Mouse (Mus musculus) liver, embryonic 12.5 days (tissue): ENCODE results near the gene Carnmt1. TPM values are rescaled to one million over a fixed set of nuclear protein-coding genes. Genes with fewer than 3 reads are reported as not detected.

Experiments
- ATAC-seq: fragments of 200-750 bp; cut with Nextera tagmentation; 2 replicates; pipeline ENCODE4 v1.8.0; 2017; ENCODE audit warnings: moderate number of reproducible peaks, mild to moderate bottlenecking, moderate library complexity
- H3K27ac ChIP-seq: fragments of 300-500 bp; sonication (generic); 2 replicates; pipeline ENCODE4 v1.5.1; 2016; ENCODE audit warnings: mild to moderate bottlenecking
- H3K27me3 ChIP-seq: fragments of 300-500 bp; sonication (generic); replicated peaks from 2 replicates; pipeline ENCODE4 v1.6.1; 2016; ENCODE audit warnings: mild to moderate bottlenecking, moderate library complexity
- H3K36me3 ChIP-seq: fragments of 300-500 bp; sonication (generic); 2 replicates; pipeline ENCODE4 v1.6.1; 2016; ENCODE audit warnings: mild to moderate bottlenecking, moderate library complexity
- H3K4me1 ChIP-seq: fragments of 300-500 bp; sonication (generic); 2 replicates; pipeline ENCODE4 v1.6.1; 2016
- H3K4me2 ChIP-seq: fragments of 300-500 bp; sonication (generic); 2 replicates; pipeline ENCODE4 v1.6.1; 2016; ENCODE audit warnings: mild to moderate bottlenecking, moderate library complexity
- H3K4me3 ChIP-seq: fragments of 300-500 bp; sonication (generic); 2 replicates; pipeline ENCODE4 v1.5.1; 2016; ENCODE audit warnings: mild to moderate bottlenecking, moderate library complexity
- H3K9ac ChIP-seq: fragments of 300-500 bp; sonication (generic); 2 replicates; pipeline ENCODE4 v1.6.1; 2016; ENCODE audit warnings: mild to moderate bottlenecking, moderate library complexity
- H3K9me3 ChIP-seq: fragments of 300-500 bp; sonication (generic); replicated peaks from 2 replicates; pipeline ENCODE4 v1.6.1; 2016; ENCODE audit warnings: mild to moderate bottlenecking, moderate library complexity
- WGBS: fragments of 180-500 bp; shearing (Covaris S2); methylation state at CpG from one replicate; pipeline ENCODE4 v1.1.7; 2016; ENCODE audit not compliant: insufficient replicate concordance; 5-methylcytosine and 5-hydroxymethylcytosine counted together
- polyA plus RNA-seq: library from polyadenylated mRNA; unstranded; fragments of >200 nt; fragmentation: Nextera tagmentation; extraction: Ambion mirVana; gene quantifications from 2 replicates; pipeline ENCODE4 v1.2.1, GENCODE M21; 2016

Gene Carnmt1
- polyA plus RNA-seq, 1 experiment from 2014 or later: 46.8 TPM

- H3K36me3 ChIP-seq: peaks cover 34% of the 10 kb centered on the region
- WGBS: 81% methylated on average over 3 of the region's 3 CpGs
- ATAC-seq: no peak
These were observed 49.8 kb downstream of the Carnmt1 start for GRCm38 (mm10) chr19:18720337-18720736.

DNA sequence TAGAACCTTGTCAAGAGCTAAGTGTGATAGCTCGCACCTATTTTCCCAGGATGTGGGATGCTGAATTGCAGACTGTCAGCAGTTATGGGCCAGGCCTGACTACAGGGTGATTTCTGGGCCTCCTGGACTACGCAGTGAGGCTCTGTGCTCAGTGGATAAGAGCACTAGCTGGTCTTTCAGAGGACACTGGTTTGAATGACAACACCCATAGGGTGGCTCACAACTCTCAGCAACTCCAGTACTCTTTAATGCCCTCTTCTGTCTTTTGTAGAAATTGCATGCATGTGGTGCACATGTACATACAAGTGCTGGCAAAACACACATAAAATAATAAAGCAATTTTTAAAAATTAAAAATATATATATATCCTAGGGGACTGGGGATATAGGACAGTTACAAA lies 54.6 kb downstream of the Carnmt1 start:
- H3K9me3 ChIP-seq: no peaks in the 10 kb centered on the region
- H3K27me3 ChIP-seq: no peaks in the 10 kb centered on the region
- ATAC-seq: peak; percentile 77
- H3K36me3 ChIP-seq: no peaks in the 10 kb centered on the region
- no peaks in the 10 kb centered on the region for H3K4me1 ChIP-seq
- no peak overlapping the region for H3K9ac ChIP-seq
- 52% methylated on average over 2 of the region's 2 CpGs for WGBS
- H3K27ac ChIP-seq: no peak overlapping the region
- no peak overlapping the region for H3K4me3 ChIP-seq
- no peak overlapping the region for H3K4me2 ChIP-seq

More at GRCm38 (mm10) chr19:18720337-18720736, 49.8 kb downstream of the Carnmt1 start:
- Histone ChIP-seq H3K9me3 (no peaks in the 10 kb centered on the region), H3K9ac (no peak overlapping the region), H3K27me3 (no peaks in the 10 kb centered on the region), H3K27ac (no peak overlapping the region), H3K4me1 (peaks cover 14% of the 10 kb centered on the region), H3K4me3 (no peak overlapping the region), H3K4me2 (no peak overlapping the region)

- 42% methylated on average over 7 of the region's 7 CpGs for WGBS
- H3K4me3 ChIP-seq: no peak overlapping the region
- H3K4me1 ChIP-seq: no peaks in the 10 kb centered on the region
- H3K4me2 ChIP-seq: no peak overlapping the region
- no peak overlapping the region for H3K9ac ChIP-seq
- no peaks in the 10 kb centered on the region for H3K27me3 ChIP-seq
- no peak for ATAC-seq
- no peak overlapping the region for H3K27ac ChIP-seq
- H3K9me3 ChIP-seq: no peaks in the 10 kb centered on the region
- H3K36me3 ChIP-seq: no peaks in the 10 kb centered on the region
These were observed 59.7 kb downstream of the Carnmt1 start for GRCm38 (mm10) chr19:18730255-18730654.

DNA sequence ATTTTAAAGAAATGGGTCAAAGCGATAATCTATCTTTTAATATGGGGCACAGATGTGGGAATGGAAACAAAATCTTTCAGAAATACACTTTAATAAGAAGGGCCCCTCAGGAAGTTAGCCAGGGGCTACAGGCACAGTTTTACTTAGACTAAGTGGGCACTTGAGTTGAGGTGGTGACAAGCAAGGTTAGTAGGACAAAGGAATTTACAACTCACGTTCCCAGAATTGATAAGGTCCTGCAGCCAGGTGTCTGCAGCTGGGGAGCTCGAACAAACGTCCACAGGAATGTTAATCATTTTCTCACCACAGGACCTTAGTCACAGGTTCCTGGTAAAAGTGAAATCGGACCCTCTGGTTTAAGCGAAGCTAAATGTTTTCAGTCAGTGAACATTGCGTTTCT lies 60.5 kb downstream of the Carnmt1 start:
- ATAC-seq: no peak
- no peak overlapping the region for H3K4me2 ChIP-seq

DNA sequence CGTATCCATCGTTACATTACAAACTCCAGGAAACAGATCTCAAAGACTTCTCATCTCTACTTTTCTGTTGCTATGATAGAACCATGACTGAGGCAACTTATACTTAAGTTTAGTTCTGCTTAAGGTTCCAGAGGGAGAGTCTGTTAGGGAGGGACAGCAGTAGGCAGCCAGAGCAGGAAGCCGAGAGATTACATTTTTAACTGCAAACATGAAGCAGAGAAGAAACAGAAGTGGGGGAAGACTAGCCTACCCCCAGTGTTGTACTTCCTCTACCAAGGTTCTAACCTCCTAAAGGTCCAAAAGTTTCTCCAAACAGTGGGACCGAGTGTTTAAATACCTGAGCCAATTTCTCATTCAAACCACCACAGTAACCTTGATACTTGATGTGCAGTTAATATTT lies 65.3 kb downstream of the Carnmt1 start:
- peaks cover 14% of the 10 kb centered on the region for H3K4me1 ChIP-seq
- no peaks in the 10 kb centered on the region for H3K9me3 ChIP-seq
- no peak overlapping the region for H3K4me3 ChIP-seq
- no peaks in the 10 kb centered on the region for H3K27me3 ChIP-seq
- no peak for ATAC-seq
- no peak overlapping the region for H3K27ac ChIP-seq
- no peak overlapping the region for H3K9ac ChIP-seq
- WGBS: 73% methylated on average over 4 of the region's 4 CpGs
- no peak overlapping the region for H3K4me2 ChIP-seq
- H3K36me3 ChIP-seq: no peaks in the 10 kb centered on the region

More for the DNA sequence above, 60.5 kb downstream of the Carnmt1 start:
- no peaks in the 10 kb centered on the region for H3K27me3 ChIP-seq
- H3K4me3 ChIP-seq: no peak overlapping the region
- WGBS: 43% methylated on average over 7 of the region's 7 CpGs
- H3K9ac ChIP-seq: no peak overlapping the region
- H3K27ac ChIP-seq: no peak overlapping the region
- H3K36me3 ChIP-seq: no peaks in the 10 kb centered on the region
- H3K9me3 ChIP-seq: no peaks in the 10 kb centered on the region
- H3K4me1 ChIP-seq: no peaks in the 10 kb centered on the region

- H3K4me2 ChIP-seq: peak overlapping the region; percentile 36
- peaks cover 14% of the 10 kb centered on the region for H3K4me1 ChIP-seq
- no peak overlapping the region for H3K27ac ChIP-seq
- H3K27me3 ChIP-seq: no peaks in the 10 kb centered on the region
- no peaks in the 10 kb centered on the region for H3K9me3 ChIP-seq
- no peaks in the 10 kb centered on the region for H3K36me3 ChIP-seq
- WGBS: 63% methylated on average over 7 of the region's 7 CpGs
- peak; percentile 79 for ATAC-seq
- H3K4me3 ChIP-seq: no peak overlapping the region
- H3K9ac ChIP-seq: no peak overlapping the region
These were observed 68.6 kb downstream of the Carnmt1 start for GRCm38 (mm10) chr19:18739146-18739545.

DNA sequence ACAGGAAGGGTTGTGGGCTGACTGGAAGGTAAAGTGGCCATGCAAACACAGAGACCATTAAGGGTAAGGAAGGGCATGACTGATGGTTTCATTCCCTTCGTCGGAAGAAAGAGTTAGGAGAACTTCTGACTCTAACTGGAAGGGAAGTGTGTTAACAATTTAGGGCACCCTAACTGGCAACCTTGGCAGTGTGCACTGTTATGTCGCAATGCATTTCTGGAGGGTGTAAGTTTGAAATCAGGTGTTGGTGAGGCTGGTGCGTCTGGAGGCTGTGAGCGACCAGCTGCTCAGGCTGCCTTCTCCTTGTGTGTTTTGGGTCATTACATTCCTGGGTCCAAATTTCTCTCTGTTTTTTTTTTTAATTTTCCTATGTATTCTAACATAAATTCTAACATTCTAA lies 73.4 kb downstream of the Carnmt1 start:
- 66% methylated on average over 5 of the region's 5 CpGs for WGBS
- Histone ChIP-seq H3K9ac (no peak overlapping the region), H3K4me1 (peaks cover 6% of the 10 kb centered on the region), H3K4me3 (no peak overlapping the region), H3K27me3 (0 out of 2 replicates have a peak, but pooled peaks cover 5% of the 10 kb centered on the region), H3K36me3 (no peaks in the 10 kb centered on the region), H3K4me2 (no peak overlapping the region), H3K27ac (no peak overlapping the region), H3K9me3 (no peaks in the 10 kb centered on the region)
- ATAC-seq: no peak

DNA sequence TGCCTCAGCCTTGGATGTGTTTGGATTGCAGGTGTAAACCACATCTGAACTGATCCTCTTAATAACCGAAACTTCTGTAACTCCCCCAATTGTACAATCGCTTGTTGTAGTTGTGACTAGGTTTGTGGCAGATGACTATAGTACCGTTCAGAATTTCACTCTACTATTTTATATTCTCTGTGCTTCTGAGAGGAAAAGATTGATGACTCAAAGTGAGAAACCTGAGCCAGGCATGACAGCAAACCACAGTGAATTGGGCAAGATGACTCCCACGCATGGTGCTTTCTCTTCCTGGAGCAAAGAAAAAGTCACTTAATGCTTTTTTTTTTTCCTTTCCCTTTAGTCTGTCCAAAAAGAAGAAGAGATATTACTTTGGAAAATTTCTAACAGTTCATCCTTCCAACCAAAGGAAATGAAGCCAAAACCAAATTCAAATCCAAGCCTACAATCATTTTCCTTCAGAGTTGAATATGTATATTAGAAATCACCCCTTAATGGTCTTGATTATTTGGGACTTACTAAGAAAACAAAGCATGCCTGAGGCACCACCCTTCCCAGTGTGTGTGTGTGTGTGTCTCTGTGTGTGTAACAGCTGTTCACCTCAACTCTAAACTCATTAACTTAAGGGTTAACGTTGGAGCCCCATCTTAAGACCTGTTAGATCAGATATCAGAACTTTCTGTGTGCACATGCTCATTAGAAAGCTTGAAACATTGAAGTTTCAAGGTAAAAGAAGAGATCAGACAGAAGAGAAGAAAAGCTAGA lies 76.2 kb downstream of the Carnmt1 start:
- Histone ChIP-seq H3K4me2 (no peak overlapping the region), H3K27me3 (peaks cover 24% of the 10 kb centered on the region), H3K4me3 (no peak overlapping the region), H3K4me1 (0 out of 2 replicates have a peak, but pooled peaks cover 5% of the 10 kb centered on the region), H3K27ac (no peak overlapping the region), H3K9me3 (no peaks in the 10 kb centered on the region), H3K9ac (no peak overlapping the region), H3K36me3 (no peaks in the 10 kb centered on the region)
- no peak for ATAC-seq
- 73% methylated on average over 5 of the region's 5 CpGs for WGBS

DNA sequence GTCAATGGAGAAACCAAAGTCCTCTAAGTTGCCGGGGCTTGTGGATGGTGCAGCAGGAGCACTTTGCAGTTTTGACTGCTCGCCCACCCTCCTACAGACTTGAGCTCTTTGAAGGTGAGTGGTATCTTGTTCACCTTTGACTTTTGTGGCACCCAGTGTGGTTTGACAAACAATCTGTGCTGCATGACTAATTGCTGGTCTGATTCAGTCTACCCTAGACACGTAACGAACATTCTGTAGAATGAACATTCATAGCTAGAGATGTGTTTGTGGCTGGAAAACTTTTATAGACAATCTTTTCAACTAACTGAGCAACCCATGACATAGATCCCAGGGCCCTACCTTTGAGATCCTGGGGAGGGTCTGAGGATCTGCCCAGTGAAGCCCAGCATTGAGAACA lies 76.8 kb downstream of the Carnmt1 start:
- H3K4me3 ChIP-seq: no peak overlapping the region
- no peaks in the 10 kb centered on the region for H3K36me3 ChIP-seq
- H3K9me3 ChIP-seq: no peaks in the 10 kb centered on the region
- WGBS: 76% methylated on average over 4 of the region's 4 CpGs
- H3K9ac ChIP-seq: no peak overlapping the region
- peaks cover 24% of the 10 kb centered on the region for H3K27me3 ChIP-seq
- 0 out of 2 replicates have a peak, but pooled peaks cover 5% of the 10 kb centered on the region for H3K4me1 ChIP-seq
- no peak overlapping the region for H3K4me2 ChIP-seq
- H3K27ac ChIP-seq: no peak overlapping the region
- ATAC-seq: no peak

DNA sequence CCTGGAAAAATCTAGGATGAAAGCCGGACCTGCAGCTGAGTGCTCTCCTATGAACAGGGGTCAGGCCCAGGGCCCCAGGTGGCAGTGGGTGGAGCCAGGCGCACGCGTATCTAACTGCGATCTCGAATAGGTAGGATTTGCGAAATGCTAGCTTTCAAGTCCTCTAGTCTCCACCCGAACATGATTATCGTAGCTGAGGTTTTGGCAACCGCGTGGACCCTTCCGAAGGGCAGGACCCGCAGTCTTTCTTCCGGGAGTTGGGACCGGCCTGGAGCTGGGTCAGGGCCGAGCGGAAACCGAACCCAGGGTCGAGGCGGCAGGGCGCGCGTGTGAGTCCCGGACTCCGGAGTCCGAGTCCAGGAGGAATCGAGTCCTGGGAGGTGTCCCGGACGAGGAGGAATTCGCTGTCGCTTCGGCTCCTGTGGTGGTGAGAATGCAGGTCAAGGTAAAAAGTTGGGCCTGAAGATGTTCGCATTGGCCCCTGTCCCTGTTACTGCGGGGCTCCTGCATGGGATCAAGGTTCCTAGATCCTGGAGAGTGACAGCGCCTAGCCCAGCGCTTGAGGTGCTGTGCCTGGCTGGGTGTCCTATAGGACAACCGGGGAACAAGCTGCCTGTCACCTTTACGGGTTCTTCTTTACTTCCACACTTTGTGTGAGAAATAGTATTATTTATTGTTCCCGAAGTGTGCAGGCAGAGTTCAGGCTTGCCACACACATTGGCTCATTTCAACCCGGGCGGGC lies 79.2 kb downstream of the Carnmt1 start, which contains the start of gene Trpm6:
TSS of gene Trpm6 (plus strand) at position 386 of the 742 bp plus-strand sequence.
- Histone ChIP-seq H3K27ac (no peak within 1 kb of the TSS), H3K9ac (no peak within 1 kb of the TSS), H3K4me2 (peak within 1 kb of the TSS; percentile 64), H3K4me1 (0 out of 2 replicates have a peak, but pooled peaks cover 5% of the 10 kb centered on the region), H3K9me3 (no peaks in the 10 kb centered on the region), H3K27me3 (peaks cover 24% of the 10 kb centered on the region), H3K36me3 (no peaks in the 10 kb centered on the region), H3K4me3 (peak within 1 kb of the TSS; percentile 34)
- no peak for ATAC-seq
- 8% methylated on average over 41 of the region's 41 CpGs for WGBS
